Mouse (Mus musculus) midbrain, embryonic 14.5 days (tissue): ENCODE measurements at regions not wholly inside any gene's neighbourhood (a gene's known extent, or its start where the extent isn't known, plus 50 kb on each side); places are given as distances from the start of the nearest gene placed in this dataset.

Experiments
- ATAC-seq: fragments of 200-750 bp; cut with Nextera tagmentation; 2 replicates; pipeline ENCODE4 v1.8.0; 2017; ENCODE audit warnings: moderate number of reproducible peaks, moderate library complexity; ENCODE audit not compliant: low FRiP score, low TSS enrichment
- DNase-seq: peaks from one replicate; pipeline ENCODE4 v3.0.0-alpha.2; 2015
- H3K27ac ChIP-seq: fragments of 300-500 bp; sonication (generic); replicated peaks from 2 replicates; pipeline ENCODE4 v1.5.1; 2014; ENCODE audit warnings: mild to moderate bottlenecking, low read depth, low read length, moderate library complexity
- H3K27me3 ChIP-seq: fragments of 300-500 bp; sonication (generic); 2 replicates; pipeline ENCODE4 v1.6.1; 2014; ENCODE audit warnings: low read length, control low read depth, mixed read lengths; ENCODE audit not compliant: control insufficient read depth, insufficient read depth
- H3K36me3 ChIP-seq: fragments of 300-500 bp; sonication (generic); 2 replicates; pipeline ENCODE4 v1.6.1; 2014; ENCODE audit warnings: low read length, control low read depth; ENCODE audit not compliant: control insufficient read depth, insufficient read depth
- H3K4me1 ChIP-seq: fragments of 300-500 bp; sonication (generic); 2 replicates; pipeline ENCODE4 v1.6.1; 2014; ENCODE audit warnings: mild to moderate bottlenecking, antibody characterized with exemption, low read length, control low read depth; ENCODE audit not compliant: control insufficient read depth, insufficient read depth
- H3K4me2 ChIP-seq: fragments of 300-500 bp; sonication (generic); 2 replicates; pipeline ENCODE4 v1.6.1; 2014; ENCODE audit warnings: mild to moderate bottlenecking, low read length, moderate library complexity
- H3K4me3 ChIP-seq: fragments of 300-500 bp; sonication (generic); replicated peaks from 2 replicates; pipeline ENCODE4 v1.5.1; 2014; ENCODE audit warnings: low read depth, low read length
- H3K9ac ChIP-seq: fragments of 300-500 bp; sonication (generic); replicated peaks from 2 replicates; pipeline ENCODE4 v1.6.1; 2014; ENCODE audit warnings: mild to moderate bottlenecking, low read length, moderate library complexity
- H3K9me3 ChIP-seq: fragments of 300-500 bp; sonication (generic); 2 replicates; pipeline ENCODE4 v1.6.1; 2016; ENCODE audit warnings: low read length, control low read depth, mixed read lengths; ENCODE audit not compliant: control insufficient read depth
- WGBS: fragments of 180-500 bp; shearing (Covaris S2); extraction: QIAGEN DNeasy Blood & Tissue Kit; methylation state at CpG from one replicate; pipeline ENCODE4 v1.1.7; 2014; 5-methylcytosine and 5-hydroxymethylcytosine counted together

GRCm38 (mm10) chr3:146345308-146345780 is 59.1 kb upstream of the Ssx2ip start:
- peak; percentile 86 for ATAC-seq
- H3K27me3 ChIP-seq: no peaks in the 10 kb centered on the region
- no peaks in the 10 kb centered on the region for H3K36me3 ChIP-seq
- DNase-seq: peak; percentile 92
- H3K27ac ChIP-seq: peak overlapping the region; percentile 80
- peak overlapping the region; percentile 51 for H3K4me2 ChIP-seq
- no peaks in the 10 kb centered on the region; the same call in 1 of the 2 replicates for H3K9me3 ChIP-seq
- WGBS: 4% methylated on average over 18 of the region's 18 CpGs
- H3K4me3 ChIP-seq: peak overlapping the region; percentile 33
- peaks cover 8% of the 10 kb centered on the region; the same call in 1 of the 2 replicates for H3K4me1 ChIP-seq
- peak overlapping the region; percentile 50 for H3K9ac ChIP-seq

GRCm38 (mm10) chr3:146345946-146346345 is 58.5 kb upstream of the Ssx2ip start:
- Histone ChIP-seq H3K9me3 (no peaks in the 10 kb centered on the region; the same call in 1 of the 2 replicates), H3K4me2 (peak overlapping the region; percentile 51), H3K4me1 (peaks cover 8% of the 10 kb centered on the region; the same call in 1 of the 2 replicates), H3K9ac (peak overlapping the region; percentile 50; the same call in 1 of the 2 replicates), H3K36me3 (no peaks in the 10 kb centered on the region), H3K4me3 (peak overlapping the region; percentile 33; the same call in 1 of the 2 replicates), H3K27ac (peak overlapping the region; percentile 80), H3K27me3 (no peaks in the 10 kb centered on the region)
- ATAC-seq (no peak), DNase-seq (no peak)
- 60% methylated on average over 4 of the region's 4 CpGs for WGBS

DNA sequence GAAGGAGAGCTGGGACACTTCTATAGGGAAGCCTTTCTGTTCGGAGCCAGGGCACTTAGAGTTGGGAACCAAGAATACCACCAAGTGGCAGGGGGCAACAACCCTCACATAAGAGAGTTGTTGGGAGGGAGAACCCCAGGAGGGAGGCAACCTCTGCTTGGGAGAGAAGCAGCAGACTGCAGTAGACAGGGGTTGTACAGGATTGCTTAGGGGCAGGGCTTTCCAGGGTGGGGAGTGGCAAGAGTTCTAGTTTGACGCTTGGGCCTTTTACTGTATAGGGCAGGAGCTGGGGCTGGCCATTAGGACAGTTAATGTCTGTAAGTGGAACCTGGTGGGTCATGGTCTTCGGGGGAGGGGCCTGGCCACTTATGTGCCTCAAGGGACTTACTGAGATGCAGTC is 57.1 kb upstream of the Ssx2ip start:
- peaks cover 8% of the 10 kb centered on the region; the same call in 1 of the 2 replicates for H3K4me1 ChIP-seq
- H3K4me2 ChIP-seq: no peak overlapping the region
- no peak overlapping the region for H3K4me3 ChIP-seq
- 82% methylated on average over 3 of the region's 3 CpGs for WGBS
- H3K27ac ChIP-seq: no peak overlapping the region
- no peaks in the 10 kb centered on the region for H3K27me3 ChIP-seq
- no peak for DNase-seq
- no peaks in the 10 kb centered on the region for H3K36me3 ChIP-seq
- no peak for ATAC-seq
- no peak overlapping the region for H3K9ac ChIP-seq
- H3K9me3 ChIP-seq: no peaks in the 10 kb centered on the region; the same call in 1 of the 2 replicates

DNA sequence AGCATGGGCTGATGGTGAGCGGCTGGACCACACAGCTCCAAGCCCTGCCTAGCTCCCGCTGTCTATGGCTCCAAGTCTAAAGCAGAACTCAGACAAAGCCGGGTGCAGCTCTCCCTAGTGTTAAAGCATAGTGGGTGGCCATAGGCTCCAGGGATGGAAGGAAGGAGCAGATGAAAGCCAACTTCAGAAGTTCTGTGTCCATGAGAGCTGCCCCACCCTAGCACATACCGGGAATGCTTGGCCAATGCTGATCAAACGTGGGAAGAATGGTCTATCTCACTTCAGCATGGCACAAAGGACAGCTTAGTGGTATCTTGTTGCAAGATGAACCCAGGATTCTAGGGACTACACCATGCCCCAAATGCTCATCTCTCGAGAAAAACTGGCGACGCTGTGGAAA is 55.5 kb upstream of the Ssx2ip start:
- Histone ChIP-seq H3K4me1 (peaks cover 8% of the 10 kb centered on the region; the same call in 1 of the 2 replicates), H3K4me2 (no peak overlapping the region), H3K4me3 (no peak overlapping the region), H3K36me3 (no peaks in the 10 kb centered on the region), H3K9ac (no peak overlapping the region), H3K27me3 (no peaks in the 10 kb centered on the region), H3K27ac (no peak overlapping the region), H3K9me3 (no peaks in the 10 kb centered on the region; the same call in 1 of the 2 replicates)
- WGBS: 88% methylated on average over 8 of the region's 8 CpGs
- DNase-seq (no peak), ATAC-seq (no peak)

GRCm38 (mm10) chr3:146349393-146349792 is 55.0 kb upstream of the Ssx2ip start:
- Histone ChIP-seq H3K9ac (no peak overlapping the region), H3K36me3 (no peaks in the 10 kb centered on the region), H3K27me3 (no peaks in the 10 kb centered on the region), H3K4me3 (no peak overlapping the region), H3K27ac (no peak overlapping the region), H3K9me3 (no peaks in the 10 kb centered on the region; the same call in 1 of the 2 replicates), H3K4me1 (peaks cover 8% of the 10 kb centered on the region; the same call in 1 of the 2 replicates), H3K4me2 (no peak overlapping the region)
- ATAC-seq (no peak), DNase-seq (no peak)
- WGBS: 81% methylated on average over 8 of the region's 8 CpGs

DNA sequence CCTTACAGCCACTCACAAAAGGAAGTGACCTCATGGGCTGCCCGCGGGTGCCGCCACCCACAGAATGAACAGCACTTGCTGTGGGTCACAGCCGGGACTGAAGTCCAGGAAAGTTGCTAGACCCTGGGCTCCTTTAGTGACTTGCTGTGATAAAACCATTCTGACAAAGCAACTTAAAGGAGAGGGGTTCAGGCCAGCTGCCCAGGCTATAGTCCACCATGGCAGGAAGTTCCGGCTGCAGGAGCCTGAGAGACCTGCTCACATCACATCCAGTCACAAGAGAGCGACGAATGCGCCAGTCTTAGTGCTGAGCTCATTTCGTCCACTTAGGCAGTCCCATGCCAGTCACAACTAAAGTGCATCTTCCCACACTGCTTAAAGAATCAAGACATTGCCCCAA is 54.3 kb upstream of the Ssx2ip start:
- Histone ChIP-seq H3K4me1 (peaks cover 8% of the 10 kb centered on the region; the same call in 1 of the 2 replicates), H3K4me2 (no peak overlapping the region), H3K27me3 (no peaks in the 10 kb centered on the region), H3K9me3 (no peaks in the 10 kb centered on the region; the same call in 1 of the 2 replicates), H3K9ac (no peak overlapping the region), H3K27ac (no peak overlapping the region), H3K4me3 (no peak overlapping the region), H3K36me3 (no peaks in the 10 kb centered on the region)
- ATAC-seq (no peak), DNase-seq (no peak)
- WGBS: 95% methylated on average over 9 of the region's 9 CpGs

GRCm38 (mm10) chr3:146351468-146351867 is 53.0 kb upstream of the Ssx2ip start:
- WGBS: 100% methylated on average over 1 of the region's 1 CpGs
- H3K27me3 ChIP-seq: no peaks in the 10 kb centered on the region
- no peak overlapping the region for H3K27ac ChIP-seq

GRCm38 (mm10) chr3:146352187-146352586 is 52.3 kb upstream of the Ssx2ip start:
- no peak for ATAC-seq
- H3K9ac ChIP-seq: no peak overlapping the region
- no peak overlapping the region for H3K4me3 ChIP-seq
- no peak overlapping the region for H3K4me2 ChIP-seq
- no peaks in the 10 kb centered on the region for H3K36me3 ChIP-seq
- H3K9me3 ChIP-seq: no peaks in the 10 kb centered on the region; the same call in 1 of the 2 replicates
- no peaks in the 10 kb centered on the region for H3K4me1 ChIP-seq
- H3K27me3 ChIP-seq: no peaks in the 10 kb centered on the region
- 90% methylated on average over 4 of the region's 4 CpGs for WGBS
- no peak for DNase-seq
- no peak overlapping the region for H3K27ac ChIP-seq

More at GRCm38 (mm10) chr3:146351468-146351867, 53.0 kb upstream of the Ssx2ip start:
- Histone ChIP-seq H3K4me1 (no peaks in the 10 kb centered on the region), H3K4me2 (no peak overlapping the region), H3K9me3 (no peaks in the 10 kb centered on the region; the same call in 1 of the 2 replicates), H3K9ac (no peak overlapping the region), H3K4me3 (no peak overlapping the region), H3K36me3 (no peaks in the 10 kb centered on the region)
- DNase-seq: no peak
- no peak for ATAC-seq

- no peak overlapping the region for H3K9ac ChIP-seq
- H3K27me3 ChIP-seq: no peaks in the 10 kb centered on the region
- no peak for DNase-seq
- no peak overlapping the region for H3K4me2 ChIP-seq
- WGBS: 96% methylated on average over 4 of the region's 4 CpGs
- no peaks in the 10 kb centered on the region for H3K4me1 ChIP-seq
- no peaks in the 10 kb centered on the region; the same call in 1 of the 2 replicates for H3K9me3 ChIP-seq
- no peaks in the 10 kb centered on the region for H3K36me3 ChIP-seq
- ATAC-seq: no peak
- no peak overlapping the region for H3K27ac ChIP-seq
- no peak overlapping the region for H3K4me3 ChIP-seq
These were observed 50.5 kb upstream of the Ssx2ip start for GRCm38 (mm10) chr3:146353961-146354360.
